Mouse (Mus musculus): ENCODE data around the gene Ccdc117.

The Ccdc117 gene

GRCm38 (mm10) chr11:5514091-5514490 lies 27.9 kb downstream of the Ccdc117 start:
- in situ Hi-C loops (cut with MboI; ENCODE audit: unreplicated experiment in 2 of 2) = loop anchor here in 1 of 2 experiments (10.0 kb wide), 1 partner anchor 671 kb away; no protein-coding TSS in a partner anchor

GRCm38 (mm10) chr11:5512961-5513360 lies 29.0 kb downstream of the Ccdc117 start:
- in situ Hi-C loops (cut with MboI; ENCODE audit: unreplicated experiment in 2 of 2) = loop anchor here in 1 of 2 experiments (10.0 kb wide), 1 partner anchor 672 kb away; no protein-coding TSS in a partner anchor

GRCm38 (mm10) chr11:5512099-5512725 lies 29.8 kb downstream of the Ccdc117 start:
- in situ Hi-C loops (cut with MboI; ENCODE audit: unreplicated experiment in 2 of 2) = loop anchor here in 1 of 2 experiments (10.0 kb wide), 1 partner anchor 673 kb away; no protein-coding TSS in a partner anchor

- in situ Hi-C loops (cut with MboI; ENCODE audit: unreplicated experiment in 2 of 2) = loop anchor here in 1 of 2 experiments (10.0 kb wide), 1 partner anchor 674 kb away; no protein-coding TSS in a partner anchor
These were observed 31.3 kb downstream of the Ccdc117 start for GRCm38 (mm10) chr11:5510686-5511085.

- in situ Hi-C loops (cut with MboI; ENCODE audit: unreplicated experiment in 2 of 2) = loop anchor here in 1 of 2 experiments (10.0 kb wide), 1 partner anchor 675 kb away; no protein-coding TSS in a partner anchor
These were observed 31.9 kb downstream of the Ccdc117 start for GRCm38 (mm10) chr11:5510099-5510391.

GRCm38 (mm10) chr11:5509215-5510098 lies 32.5 kb downstream of the Ccdc117 start:
- in situ Hi-C loops (cut with MboI; ENCODE audit: unreplicated experiment in 2 of 2) = loop anchor here in 1 of 2 experiments (10.0 kb wide), 1 partner anchor 675 kb away; no protein-coding TSS in a partner anchor

GRCm38 (mm10) chr11:5505856-5506575 lies 36.0 kb downstream of the Ccdc117 start:
- in situ Hi-C loops (cut with MboI; ENCODE audit: unreplicated experiment in 2 of 2) = no loop called here

GRCm38 (mm10) chr11:5502351-5503051 lies 39.5 kb downstream of the Ccdc117 start:
- in situ Hi-C loops (cut with MboI; ENCODE audit: unreplicated experiment in 2 of 2) = no loop called here

- in situ Hi-C loops (cut with MboI; ENCODE audit: unreplicated experiment in 2 of 2) = no loop called here
These were observed 40.9 kb downstream of the Ccdc117 start for GRCm38 (mm10) chr11:5500903-5501741.

GRCm38 (mm10) chr11:5499961-5500644 lies 41.9 kb downstream of the Ccdc117 start:
- in situ Hi-C loops (cut with MboI; ENCODE audit: unreplicated experiment in 2 of 2) = no loop called here

- in situ Hi-C loops (cut with MboI; ENCODE audit: unreplicated experiment in 2 of 2) = no loop called here
These were observed 42.9 kb downstream of the Ccdc117 start for GRCm38 (mm10) chr11:5498931-5499661.

- in situ Hi-C loops (cut with MboI; ENCODE audit: unreplicated experiment in 2 of 2) = no loop called here
These were observed 43.6 kb downstream of the Ccdc117 start for GRCm38 (mm10) chr11:5498422-5498821.

- in situ Hi-C loops (cut with MboI; ENCODE audit: unreplicated experiment in 2 of 2) = no loop called here
These were observed 45.3 kb downstream of the Ccdc117 start for GRCm38 (mm10) chr11:5496559-5497248.

- in situ Hi-C loops (cut with MboI; ENCODE audit: unreplicated experiment in 2 of 2) = no loop called here
These were observed 46.1 kb downstream of the Ccdc117 start for GRCm38 (mm10) chr11:5495906-5496305.

GRCm38 (mm10) chr11:5495286-5495832 lies 46.6 kb downstream of the Ccdc117 start:
- in situ Hi-C loops (cut with MboI; ENCODE audit: unreplicated experiment in 2 of 2) = no loop called here

- in situ Hi-C loops (cut with MboI; ENCODE audit: unreplicated experiment in 2 of 2) = no loop called here
These were observed 48.1 kb downstream of the Ccdc117 start for GRCm38 (mm10) chr11:5493869-5494268.

GRCm38 (mm10) chr11:5491912-5492311 lies 50.1 kb downstream of the Ccdc117 start:
- in situ Hi-C loops (cut with MboI; ENCODE audit: unreplicated experiment in 2 of 2) = no loop called here
